Mouse (Mus musculus): ENCODE measurements around the gene Dclk2. TPM values are rescaled to one million over a fixed set of nuclear protein-coding genes. Genes with fewer than 3 reads are reported as not detected.

Gene Dclk2
- polyA plus RNA-seq, 1 experiment from 2014 or later: 19.0 TPM

GRCm38 (mm10) chr3:86852867-86853266 lies 67.8 kb downstream of the Dclk2 start:
- Histone ChIP-seq H3K4me1 (peaks cover 26% of the 10 kb centered on the region), H3K27ac (replicated peaks) (peak overlapping the region; percentile 63), H3K36me3 (no peaks in the 10 kb centered on the region), H3K4me3 (no peak overlapping the region), H3K27me3 (ENCODE audit: low read depth, poor library complexity, severe bottlenecking) (no peaks in the 10 kb centered on the region), H3K9me3 (replicated peaks) (no peaks in the 10 kb centered on the region)
- 39% methylated on average over 3 of the region's 3 CpGs for WGBS
- no peak for DNase-seq (ENCODE audit: low spot score)

- Histone ChIP-seq H3K9me3 (replicated peaks) (no peaks in the 10 kb centered on the region), H3K4me1 (peaks cover 39% of the 10 kb centered on the region), H3K27me3 (ENCODE audit: low read depth, poor library complexity, severe bottlenecking) (no peaks in the 10 kb centered on the region), H3K4me3 (no peak overlapping the region), H3K36me3 (no peaks in the 10 kb centered on the region), H3K27ac (replicated peaks) (no peak overlapping the region)
- 92% methylated on average over 7 of the region's 7 CpGs for WGBS
- no peak for DNase-seq (ENCODE audit: low spot score)
Observed at GRCm38 (mm10) chr3:86851131-86851530, 69.5 kb downstream of the Dclk2 start.

GRCm38 (mm10) chr3:86850394-86851030 lies 70.1 kb downstream of the Dclk2 start:
- H3K4me1 ChIP-seq: peaks cover 45% of the 10 kb centered on the region
- H3K27me3 ChIP-seq (ENCODE audit: low read depth, poor library complexity, severe bottlenecking): no peaks in the 10 kb centered on the region

GRCm38 (mm10) chr3:86849337-86849736 lies 71.3 kb downstream of the Dclk2 start:
- Histone ChIP-seq H3K27me3 (ENCODE audit: low read depth, poor library complexity, severe bottlenecking) (no peaks in the 10 kb centered on the region), H3K9me3 (replicated peaks) (no peaks in the 10 kb centered on the region), H3K36me3 (no peaks in the 10 kb centered on the region), H3K4me3 (no peak overlapping the region), H3K4me1 (peaks cover 57% of the 10 kb centered on the region), H3K27ac (replicated peaks) (no peak overlapping the region)
- no peak for DNase-seq (ENCODE audit: low spot score)
- WGBS: 76% methylated on average over 2 of the region's 2 CpGs

More at GRCm38 (mm10) chr3:86850394-86851030, 70.1 kb downstream of the Dclk2 start:
- Histone ChIP-seq H3K36me3 (no peaks in the 10 kb centered on the region), H3K9me3 (replicated peaks) (no peaks in the 10 kb centered on the region), H3K4me3 (no peak overlapping the region), H3K27ac (replicated peaks) (0 out of 2 replicates have a peak overlapping the region, but pooled peaks have one; percentile 33)
- DNase-seq (ENCODE audit: low spot score): no peak
- WGBS: 86% methylated on average over 10 of the region's 10 CpGs

- 69% methylated on average over 2 of the region's 2 CpGs for WGBS
- Histone ChIP-seq H3K4me1 (peaks cover 51% of the 10 kb centered on the region), H3K27ac (replicated peaks) (no peak overlapping the region), H3K36me3 (peaks cover 3% of the 10 kb centered on the region; the same call in 1 of the 2 replicates), H3K4me3 (no peak overlapping the region), H3K9me3 (replicated peaks) (no peaks in the 10 kb centered on the region), H3K27me3 (ENCODE audit: low read depth, poor library complexity, severe bottlenecking) (no peaks in the 10 kb centered on the region)
- DNase-seq (ENCODE audit: low spot score): no peak
Observed at GRCm38 (mm10) chr3:86847536-86847935, 73.1 kb downstream of the Dclk2 start.

- Histone ChIP-seq H3K9me3 (replicated peaks) (no peaks in the 10 kb centered on the region), H3K4me3 (no peak overlapping the region), H3K27ac (replicated peaks) (peak overlapping the region; percentile 73), H3K4me1 (peaks cover 46% of the 10 kb centered on the region), H3K36me3 (peaks cover 6% of the 10 kb centered on the region; the same call in 1 of the 2 replicates), H3K27me3 (ENCODE audit: low read depth, poor library complexity, severe bottlenecking) (no peaks in the 10 kb centered on the region)
- no peak for DNase-seq (ENCODE audit: low spot score)
- WGBS: 24% methylated on average over 4 of the region's 4 CpGs
Observed at GRCm38 (mm10) chr3:86846036-86846435, 74.6 kb downstream of the Dclk2 start.

- H3K4me3 ChIP-seq: no peak overlapping the region
- DNase-seq (ENCODE audit: low spot score): no peak
Observed at GRCm38 (mm10) chr3:86845578-86845977, 75.1 kb downstream of the Dclk2 start.

GRCm38 (mm10) chr3:86844804-86845481 lies 75.7 kb downstream of the Dclk2 start:
- peaks cover 41% of the 10 kb centered on the region for H3K4me1 ChIP-seq
- peak overlapping the region; percentile 73 for H3K27ac ChIP-seq (replicated peaks)
- no peaks in the 10 kb centered on the region for H3K27me3 ChIP-seq (ENCODE audit: low read depth, poor library complexity, severe bottlenecking)
- H3K9me3 ChIP-seq (replicated peaks): no peaks in the 10 kb centered on the region
- DNase-seq (ENCODE audit: low spot score): peak; percentile 35
- peaks cover 6% of the 10 kb centered on the region; the same call in 1 of the 2 replicates for H3K36me3 ChIP-seq
- 10% methylated on average over 8 of the region's 8 CpGs for WGBS
- H3K4me3 ChIP-seq: peak overlapping the region; percentile 30; the same call in 1 of the 2 replicates

More at GRCm38 (mm10) chr3:86845578-86845977, 75.1 kb downstream of the Dclk2 start:
- peaks cover 6% of the 10 kb centered on the region; the same call in 1 of the 2 replicates for H3K36me3 ChIP-seq
- no peaks in the 10 kb centered on the region for H3K27me3 ChIP-seq (ENCODE audit: low read depth, poor library complexity, severe bottlenecking)
- 67% methylated on average over 1 of the region's 1 CpGs for WGBS
- peaks cover 43% of the 10 kb centered on the region for H3K4me1 ChIP-seq
- H3K27ac ChIP-seq (replicated peaks): peak overlapping the region; percentile 73
- H3K9me3 ChIP-seq (replicated peaks): no peaks in the 10 kb centered on the region

GRCm38 (mm10) chr3:86842461-86842860 lies 78.2 kb downstream of the Dclk2 start:
- Histone ChIP-seq H3K4me1 (peaks cover 50% of the 10 kb centered on the region), H3K27me3 (ENCODE audit: low read depth, poor library complexity, severe bottlenecking) (no peaks in the 10 kb centered on the region), H3K27ac (replicated peaks) (no peak overlapping the region), H3K4me3 (no peak overlapping the region), H3K36me3 (peaks cover 6% of the 10 kb centered on the region; the same call in 1 of the 2 replicates), H3K9me3 (replicated peaks) (no peaks in the 10 kb centered on the region)
- DNase-seq (ENCODE audit: low spot score): no peak
- WGBS: 93% methylated on average over 2 of the region's 2 CpGs

GRCm38 (mm10) chr3:86839606-86840005 lies 81.0 kb downstream of the Dclk2 start:
- Histone ChIP-seq H3K9me3 (replicated peaks) (no peaks in the 10 kb centered on the region), H3K4me3 (no peak overlapping the region), H3K27ac (replicated peaks) (no peak overlapping the region), H3K27me3 (ENCODE audit: low read depth, poor library complexity, severe bottlenecking) (no peaks in the 10 kb centered on the region), H3K36me3 (peaks cover 11% of the 10 kb centered on the region), H3K4me1 (peaks cover 25% of the 10 kb centered on the region)
- 42% methylated on average over 3 of the region's 3 CpGs for WGBS
- DNase-seq (ENCODE audit: low spot score): no peak

GRCm38 (mm10) chr3:86837386-86837785 lies 83.3 kb downstream of the Dclk2 start:
- H3K27me3 ChIP-seq (ENCODE audit: low read depth, poor library complexity, severe bottlenecking): no peaks in the 10 kb centered on the region
- no peak overlapping the region for H3K4me3 ChIP-seq
- no peak for DNase-seq (ENCODE audit: low spot score)
- WGBS: 78% methylated on average over 5 of the region's 5 CpGs
- H3K9me3 ChIP-seq (replicated peaks): no peaks in the 10 kb centered on the region
- H3K36me3 ChIP-seq: peaks cover 7% of the 10 kb centered on the region
- H3K27ac ChIP-seq (replicated peaks): no peak overlapping the region
- H3K4me1 ChIP-seq: peaks cover 36% of the 10 kb centered on the region

GRCm38 (mm10) chr3:86835180-86835579 lies 85.5 kb downstream of the Dclk2 start:
- Histone ChIP-seq H3K27ac (replicated peaks) (no peak overlapping the region), H3K9me3 (replicated peaks) (no peaks in the 10 kb centered on the region), H3K4me3 (no peak overlapping the region), H3K4me1 (peaks cover 37% of the 10 kb centered on the region), H3K36me3 (peaks cover 17% of the 10 kb centered on the region), H3K27me3 (ENCODE audit: low read depth, poor library complexity, severe bottlenecking) (no peaks in the 10 kb centered on the region)
- DNase-seq (ENCODE audit: low spot score): no peak
- WGBS: 95% methylated on average over 4 of the region's 4 CpGs

GRCm38 (mm10) chr3:86834341-86834740 lies 86.3 kb downstream of the Dclk2 start:
- H3K9me3 ChIP-seq (replicated peaks): no peaks in the 10 kb centered on the region
- no peaks in the 10 kb centered on the region for H3K27me3 ChIP-seq (ENCODE audit: low read depth, poor library complexity, severe bottlenecking)
- no peak overlapping the region for H3K4me3 ChIP-seq
- DNase-seq (ENCODE audit: low spot score): no peak
- WGBS: 87% methylated on average over 7 of the region's 7 CpGs
- H3K36me3 ChIP-seq: peaks cover 20% of the 10 kb centered on the region
- H3K4me1 ChIP-seq: peaks cover 29% of the 10 kb centered on the region
- H3K27ac ChIP-seq (replicated peaks): no peak overlapping the region
